Mouse (Mus musculus) layer of hippocampus, adult 9-11 months (tissue): ENCODE data around the gene Tspan12.

Source experiments
- DNase-seq: peaks from one replicate; pipeline ENCODE4 v3.0.0; 2022

The Tspan12 gene

DNA sequence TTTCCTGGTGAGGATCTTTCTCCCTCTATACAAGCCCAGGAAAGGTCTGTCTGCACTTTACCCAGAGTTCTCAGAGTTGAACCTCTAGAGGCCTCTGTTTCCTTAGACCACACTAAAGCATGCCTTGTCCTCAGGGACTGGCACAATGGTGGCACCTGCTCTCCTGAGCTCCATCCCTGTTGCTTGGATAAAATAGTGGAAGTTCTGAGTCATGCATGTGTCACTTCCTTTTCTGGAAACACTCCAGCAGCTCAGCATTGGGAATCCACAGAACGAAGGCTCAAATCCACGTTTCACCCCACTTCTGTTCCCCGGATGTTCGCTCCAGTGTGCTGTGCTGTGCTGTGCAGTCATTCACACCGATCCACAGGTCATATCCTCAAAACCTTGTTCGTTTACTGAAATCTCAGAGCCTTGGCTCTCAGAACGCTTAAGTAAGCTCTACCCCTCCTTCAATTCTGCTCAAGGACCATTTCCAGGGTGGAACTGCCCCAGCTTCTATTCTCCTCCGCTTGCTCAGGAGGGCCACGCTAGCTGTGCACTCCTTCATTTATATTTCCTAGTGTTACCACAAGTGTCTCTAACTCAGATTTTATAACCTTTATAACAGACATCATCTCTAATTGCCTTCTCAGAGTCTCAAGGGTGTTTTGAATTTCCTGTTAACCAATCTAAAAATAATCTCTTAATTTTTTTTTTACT lies 83.4 kb downstream of the Tspan12 start:
- no peak for DNase-seq

DNA sequence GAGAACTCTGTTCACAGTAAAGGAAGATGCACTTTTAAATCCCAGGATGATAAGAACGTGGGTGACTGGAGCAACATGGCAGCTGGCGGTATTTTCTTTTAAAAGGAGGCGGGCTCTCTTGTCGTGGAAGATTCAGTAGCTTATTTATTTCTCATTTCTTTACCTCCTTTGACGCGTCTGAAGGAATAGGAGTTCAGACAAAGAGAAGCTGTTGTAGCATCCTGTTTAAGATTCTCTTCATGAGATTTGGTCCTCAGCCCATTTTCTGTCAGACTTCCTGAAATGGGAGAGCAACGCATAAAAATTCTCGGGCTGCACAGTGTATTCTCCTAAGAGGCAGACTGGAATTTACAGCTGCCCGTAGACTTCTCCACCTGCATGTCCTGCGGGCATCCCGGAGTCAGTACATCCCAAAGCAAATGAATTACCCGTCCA lies 84.5 kb downstream of the Tspan12 start:
- DNase-seq, result no peak

DNA sequence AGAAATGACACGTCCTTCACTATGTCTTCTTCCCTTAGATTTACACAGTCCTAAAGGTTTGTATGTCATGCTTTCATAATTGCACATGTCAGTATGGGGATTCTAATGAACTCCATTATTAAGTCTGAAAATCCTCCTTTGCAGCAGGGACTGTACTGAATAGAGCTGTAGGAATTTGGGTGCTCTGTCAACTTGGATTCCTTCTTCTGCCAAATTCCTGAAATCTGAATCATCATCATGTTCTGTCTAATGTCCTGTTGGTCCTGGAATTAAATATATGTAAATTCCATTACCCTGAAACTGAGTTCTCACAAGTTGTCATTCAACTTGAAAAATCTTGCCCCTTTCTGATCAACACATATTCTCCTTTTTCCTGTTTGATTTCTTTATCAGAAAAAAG lies 104.8 kb downstream of the Tspan12 start:
- DNase-seq, result no peak

DNA sequence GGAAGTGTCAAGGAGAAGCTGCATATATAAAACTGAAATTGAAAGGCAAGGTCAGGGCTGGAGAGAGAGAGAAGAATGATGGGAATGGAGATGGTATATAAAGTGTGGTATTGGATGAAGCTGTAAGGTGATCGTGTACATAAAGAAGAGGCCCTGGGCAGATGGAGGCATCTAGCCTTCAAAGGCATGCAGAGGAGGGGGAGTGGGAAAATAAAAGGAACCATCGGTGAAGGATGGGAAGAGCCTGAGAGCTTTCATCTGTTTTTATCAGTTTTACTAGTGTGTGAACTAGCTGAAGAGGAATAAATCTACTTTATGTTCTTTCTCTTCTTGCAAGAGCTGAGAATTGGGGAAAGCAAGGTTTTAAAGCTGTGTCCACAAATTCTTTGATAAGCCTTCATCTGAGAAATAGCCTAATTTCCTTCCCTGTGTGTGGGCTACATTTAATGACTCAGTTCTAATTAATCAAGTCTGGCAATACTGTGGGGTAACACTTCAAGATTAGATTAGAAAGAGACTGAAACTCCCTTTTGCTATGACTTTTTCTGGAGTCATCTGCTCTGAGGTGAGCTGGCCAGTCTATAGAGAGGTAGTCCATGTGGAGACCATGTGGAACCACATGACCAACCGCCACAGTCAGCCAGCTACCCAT lies 107.6 kb downstream of the Tspan12 start:
- DNase-seq, result no peak

DNA sequence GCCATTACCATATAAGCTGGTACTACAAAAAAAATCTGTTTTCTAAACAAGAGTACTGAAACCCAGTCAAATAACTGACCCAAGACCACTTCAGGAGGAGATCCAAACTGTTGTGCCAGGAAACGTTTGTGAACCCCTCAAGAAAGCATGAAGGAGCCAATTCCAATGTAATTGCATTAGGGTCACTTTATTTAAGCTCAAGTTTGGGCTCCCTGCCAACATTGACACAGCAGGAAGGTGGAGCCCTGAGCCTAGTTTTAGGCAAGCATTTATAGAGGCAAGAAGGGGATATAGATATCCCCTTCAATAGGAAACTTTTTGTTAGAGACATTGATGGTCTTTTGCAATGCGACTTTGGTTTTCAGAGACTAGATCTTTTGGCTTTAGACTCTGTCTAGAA lies 111.7 kb downstream of the Tspan12 start:
- no peak for DNase-seq

DNA sequence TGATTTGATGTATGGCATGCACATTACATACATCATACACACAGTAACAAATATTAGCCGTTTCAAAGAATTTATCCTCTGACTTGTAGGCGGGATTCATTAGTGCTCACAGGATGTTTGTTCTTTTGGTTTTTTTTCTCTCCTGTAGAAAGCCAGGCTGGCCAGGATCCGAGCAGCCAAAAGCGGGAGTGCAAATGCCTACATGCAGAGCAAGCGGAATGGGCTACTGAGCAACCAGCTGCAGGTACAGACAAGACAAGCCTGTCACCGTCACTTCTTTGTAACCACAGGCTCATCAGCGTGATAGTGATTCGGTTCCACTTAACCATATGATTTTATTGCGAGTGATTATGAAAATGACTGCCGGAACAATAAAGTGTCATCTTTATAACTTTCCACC lies 130.1 kb downstream of the Tspan12 start:
- DNase-seq, result no peak
